Mouse (Mus musculus) activated CD4-positive, CD25-positive, alpha-beta regulatory T cell, adult 4 months (primary cell): ENCODE results near the gene Pmm1. TPM values are rescaled to one million over a fixed set of nuclear protein-coding genes. Genes with fewer than 3 reads are reported as not detected.
"Not testable (repeated sequence)": the region's sequence is repeated elsewhere in the genome, so short reads cannot be mapped to it uniquely, and the experiment has no call there.

Source experiments
- ATAC-seq: one replicate; pipeline ENCODE4 v1.8.0; 2017
- polyA plus RNA-seq, 2 experiments: library from polyadenylated mRNA; unstranded; fragments of 100-300 nt; shearing (Covaris generic); gene quantifications; one replicate each; pipeline ENCODE4 v1.2.1; 2017

Pmm1 gene
- polyA plus RNA-seq, 2 experiments from 2014 or later, result 22.5 to 24.6 TPM

GRCm38 (mm10) chr15:81925760-81926445 lies 34.8 kb downstream of the Pmm1 start, which contains the start of gene Polr3h:
Polr3h (minus strand) TSS chr15:81926240.
- ATAC-seq, result peak; percentile 87

GRCm38 (mm10) chr15:81924933-81925332 lies 35.8 kb downstream of the Pmm1 start:
- ATAC-seq, result no peak

- ATAC-seq, result no peak
These were observed 39.5 kb downstream of the Pmm1 start for GRCm38 (mm10) chr15:81921255-81921654.

DNA sequence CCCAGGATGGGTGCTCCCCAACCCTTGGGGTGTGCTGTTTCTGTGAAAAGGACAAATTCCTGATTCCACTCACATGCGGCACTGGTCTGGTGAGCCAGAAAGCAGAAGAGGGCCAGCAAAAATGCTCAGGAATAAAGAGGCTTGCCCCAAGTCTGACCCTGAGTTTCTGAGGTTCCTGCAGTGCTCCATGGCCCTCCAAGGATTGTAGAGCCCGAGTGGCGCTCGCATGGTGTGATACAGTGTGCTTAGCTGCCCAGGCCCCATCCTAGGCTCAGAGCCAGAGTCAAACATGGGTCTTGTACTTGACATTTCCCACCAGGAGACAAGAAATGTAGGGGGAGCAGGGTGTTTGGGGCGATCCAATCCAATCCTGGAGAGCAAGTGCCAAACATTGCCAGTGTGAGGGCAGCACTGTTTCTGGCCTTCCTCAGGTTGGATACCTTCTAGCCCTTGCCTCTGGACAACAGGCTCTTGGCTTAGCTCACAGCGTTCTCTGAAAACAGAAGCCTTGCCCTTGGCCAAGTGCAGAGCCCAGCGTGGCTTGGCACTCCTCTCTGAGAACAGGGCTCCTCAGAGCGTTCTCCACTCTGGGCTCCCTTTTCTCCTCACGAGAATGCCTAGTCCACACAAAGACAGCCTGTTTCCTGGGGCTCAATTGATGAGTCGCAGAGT lies 40.0 kb downstream of the Pmm1 start:
- ATAC-seq, result no peak

- no peak for ATAC-seq
These were observed 41.7 kb downstream of the Pmm1 start for GRCm38 (mm10) chr15:81919062-81919461.

GRCm38 (mm10) chr15:81917621-81918463 lies 42.9 kb downstream of the Pmm1 start:
- ATAC-seq, result peak; percentile 66

- ATAC-seq, result no peak
These were observed 43.5 kb downstream of the Pmm1 start for GRCm38 (mm10) chr15:81917201-81917600.

DNA sequence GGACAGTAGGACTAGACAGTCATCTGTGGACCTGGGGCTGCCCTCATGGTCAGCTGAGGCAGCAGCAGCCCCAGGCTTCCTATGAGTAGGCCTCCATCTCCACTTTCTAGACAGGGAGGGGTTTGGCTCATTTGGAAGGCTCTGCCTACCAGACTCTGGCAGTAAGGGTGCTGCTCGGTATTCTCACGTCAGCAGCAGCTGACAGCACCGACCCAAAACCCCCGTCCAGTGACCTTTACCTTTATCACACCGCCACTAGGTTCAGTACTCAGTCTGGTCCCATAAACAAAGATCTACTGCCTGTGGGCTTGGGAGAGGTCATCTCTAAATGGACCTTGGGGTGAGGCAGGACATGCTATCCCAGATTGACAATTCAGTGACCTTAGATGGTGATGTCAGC lies 45.1 kb downstream of the Pmm1 start:
- ATAC-seq, result no peak

GRCm38 (mm10) chr15:81914668-81915067 lies 46.1 kb downstream of the Pmm1 start:
- ATAC-seq, result no peak

DNA sequence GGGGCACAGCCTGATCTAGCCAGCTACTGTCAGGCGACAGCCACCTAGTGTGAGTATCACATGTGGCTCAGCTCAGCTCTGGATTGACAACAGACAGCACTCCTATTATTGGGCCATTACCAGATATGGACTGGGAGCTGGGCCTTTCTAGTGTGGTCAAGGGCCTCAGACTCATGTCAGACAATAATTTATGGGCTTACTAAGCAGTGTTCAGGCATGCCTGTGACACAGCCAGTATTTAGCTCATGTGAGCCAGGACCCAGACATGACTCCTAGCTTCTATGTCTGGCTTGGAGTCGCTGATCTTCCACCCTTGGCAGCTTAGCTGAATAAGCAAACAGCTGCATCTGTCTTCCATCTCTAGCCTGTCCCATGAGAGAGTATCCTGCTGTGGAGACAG lies 48.2 kb downstream of the Pmm1 start:
- no peak for ATAC-seq

- not testable (repeated sequence) for ATAC-seq
These were observed 52.0 kb downstream of the Pmm1 start for GRCm38 (mm10) chr15:81908767-81909166.

DNA sequence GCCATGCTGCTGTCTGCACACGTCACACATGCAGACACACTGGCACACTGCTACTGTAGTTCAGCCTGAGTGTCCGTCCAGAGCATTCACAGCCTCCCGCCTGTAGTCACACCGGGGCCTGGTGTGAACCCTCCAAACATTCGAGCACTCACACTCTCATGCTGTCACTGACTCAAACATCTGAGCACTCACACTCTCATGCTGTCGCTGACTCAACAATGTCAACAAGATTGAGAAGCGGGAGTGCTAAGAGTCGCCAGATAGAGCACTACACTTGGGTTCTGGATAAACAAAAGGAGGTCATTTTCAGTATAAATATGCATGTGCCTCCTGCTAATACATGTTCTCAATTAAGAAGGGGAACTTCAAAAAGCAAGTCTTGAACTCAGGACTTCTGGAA lies 52.8 kb downstream of the Pmm1 start:
- no peak for ATAC-seq

DNA sequence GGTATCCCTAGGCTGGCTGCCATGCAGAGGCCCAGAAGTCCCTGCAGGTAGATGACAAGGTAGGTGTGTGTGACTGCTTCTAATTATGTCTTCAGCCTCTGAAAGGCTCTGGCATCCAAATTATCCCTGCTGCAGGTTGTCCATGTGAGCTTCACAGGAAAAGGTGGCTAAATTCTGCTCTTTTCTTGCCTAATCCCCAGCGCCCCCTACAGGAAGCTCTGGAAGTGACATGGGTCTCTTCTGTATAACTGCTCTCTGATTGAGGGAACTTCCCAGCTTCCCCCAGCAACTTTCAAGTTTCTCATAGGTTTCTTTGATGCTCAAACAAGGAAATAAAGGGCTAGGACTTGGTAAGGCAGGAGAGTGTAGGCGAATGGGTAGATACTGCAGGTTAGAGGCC lies 55.8 kb downstream of the Pmm1 start:
- peak; percentile 81 for ATAC-seq

Other genes starting within 250 kb of the Pmm1 start
- gene Zc3h7b, start 215.9 kb downstream of the Pmm1 start, polyA plus RNA-seq, result 1 to 10 TPM; 5.2 to 7.1 TPM
- gene Rangap1, start 215.4 kb downstream of the Pmm1 start, polyA plus RNA-seq, result 10 to 100 TPM; 39.7 to 56.1 TPM
- gene Tef, start 158.5 kb downstream of the Pmm1 start, polyA plus RNA-seq, result 1 to 10 TPM; 5.2 to 7.3 TPM
- 10 to 100 TPM; 25.8 to 45.6 TPM for gene Tob2, start 102.1 kb downstream of the Pmm1 start, polyA plus RNA-seq
- 100 to 1,000 TPM in 1 of 2 experiments, 10 to 100 TPM in 1; 91.8 to 102 TPM for gene Phf5a, start 89.0 kb downstream of the Pmm1 start, polyA plus RNA-seq
- gene Aco2, start 88.6 kb downstream of the Pmm1 start, polyA plus RNA-seq, result 100 to 1,000 TPM in 1 of 2 experiments, 10 to 100 TPM in 1; 84.4 to 105 TPM
- 10 to 100 TPM; 21.1 to 31.2 TPM for gene Polr3h, start 34.7 kb downstream of the Pmm1 start, polyA plus RNA-seq
- gene Csdc2, start 24.2 kb downstream of the Pmm1 start, polyA plus RNA-seq, result not detected
- gene 1700029P11Rik, start 19.6 kb upstream of the Pmm1 start, polyA plus RNA-seq, result not detected
- 10 to 100 TPM; 50.9 to 58.1 TPM for gene Xrcc6, start 26.9 kb upstream of the Pmm1 start, polyA plus RNA-seq
- 10 to 100 TPM; 10.1 to 16.2 TPM for gene Desi1, start 72.9 kb upstream of the Pmm1 start, polyA plus RNA-seq
- gene Snu13, start 86.7 kb upstream of the Pmm1 start, polyA plus RNA-seq, result 100 to 1,000 TPM; 170 to 212 TPM
- not detected for gene 4930407I10Rik, start 98.2 kb upstream of the Pmm1 start, polyA plus RNA-seq
- not detected for gene Mei1, start 109.1 kb upstream of the Pmm1 start, polyA plus RNA-seq
- 10 to 100 TPM; 23.4 to 28.1 TPM for gene Ccdc134, start 167.0 kb upstream of the Pmm1 start, polyA plus RNA-seq
- 10 to 100 TPM; 32.6 to 51.4 TPM for gene Srebf2, start 186.3 kb upstream of the Pmm1 start, polyA plus RNA-seq